Mouse (Mus musculus): ENCODE results near the gene Chsy1.

Gene Chsy1

DNA sequence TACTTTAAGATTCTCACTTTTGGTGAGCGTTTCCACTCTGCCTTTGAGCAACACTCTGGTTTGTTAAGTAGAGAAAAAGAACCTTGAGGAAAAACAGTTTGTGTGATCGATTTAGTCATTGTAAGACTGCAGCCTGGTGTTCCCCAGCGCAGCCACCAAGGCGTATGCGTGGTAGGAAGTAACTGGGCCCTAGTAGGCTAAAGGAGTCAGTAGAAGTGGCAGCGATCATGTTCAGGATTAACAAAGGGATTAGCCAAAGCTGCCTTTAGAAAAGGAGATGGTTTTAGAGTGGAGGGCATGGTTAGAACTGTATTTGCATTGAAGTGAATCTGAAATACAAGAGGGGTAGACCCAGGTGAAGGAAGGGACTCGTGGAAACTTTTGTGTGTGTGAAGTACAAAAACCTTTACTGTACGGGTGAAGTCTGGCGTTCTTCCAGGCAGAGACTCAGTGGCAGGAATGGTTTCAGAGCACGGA is 1.4 kb downstream of the Chsy1 start:
- no peak for DNase-seq

DNA sequence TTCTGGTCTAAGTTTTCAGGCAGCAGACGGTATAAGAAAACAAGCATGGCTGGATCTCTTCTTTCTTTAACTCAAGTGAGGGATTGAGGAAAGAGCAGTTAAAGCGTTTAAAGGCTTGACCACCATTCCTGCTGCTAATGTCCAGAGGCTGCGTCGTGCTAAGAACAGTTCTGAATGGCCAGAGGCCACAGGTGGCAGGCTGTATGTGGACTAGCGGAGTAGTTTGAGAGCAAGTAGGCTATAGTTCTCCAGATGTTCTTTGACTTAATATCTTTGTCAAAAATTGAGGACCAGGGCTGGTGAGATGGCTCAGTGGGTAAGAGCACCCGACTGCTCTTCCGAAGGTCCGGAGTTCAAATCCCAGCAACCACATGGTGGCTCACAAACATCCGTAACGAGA is 1.9 kb downstream of the Chsy1 start:
- no peak for DNase-seq

DNA sequence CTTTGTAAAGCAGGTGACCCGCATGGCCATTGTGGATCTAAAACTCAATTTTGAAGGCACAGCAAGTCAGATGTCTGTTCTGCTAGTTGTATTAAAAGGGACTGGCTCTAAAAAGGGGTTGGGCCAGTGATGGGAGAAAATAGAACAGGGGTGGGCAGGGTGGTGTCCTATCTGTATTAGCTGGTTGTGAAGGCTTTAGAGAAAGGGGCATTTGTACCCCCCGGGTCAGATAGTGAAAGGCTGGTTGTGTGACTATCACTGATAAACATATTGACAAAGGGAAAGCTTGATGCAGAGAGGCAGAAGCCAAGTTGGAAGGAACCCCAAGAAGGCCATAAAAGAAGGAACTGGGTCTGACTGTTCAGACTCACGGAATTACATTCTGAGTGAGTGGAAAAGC is 4.2 kb downstream of the Chsy1 start:
- no peak for DNase-seq

DNA sequence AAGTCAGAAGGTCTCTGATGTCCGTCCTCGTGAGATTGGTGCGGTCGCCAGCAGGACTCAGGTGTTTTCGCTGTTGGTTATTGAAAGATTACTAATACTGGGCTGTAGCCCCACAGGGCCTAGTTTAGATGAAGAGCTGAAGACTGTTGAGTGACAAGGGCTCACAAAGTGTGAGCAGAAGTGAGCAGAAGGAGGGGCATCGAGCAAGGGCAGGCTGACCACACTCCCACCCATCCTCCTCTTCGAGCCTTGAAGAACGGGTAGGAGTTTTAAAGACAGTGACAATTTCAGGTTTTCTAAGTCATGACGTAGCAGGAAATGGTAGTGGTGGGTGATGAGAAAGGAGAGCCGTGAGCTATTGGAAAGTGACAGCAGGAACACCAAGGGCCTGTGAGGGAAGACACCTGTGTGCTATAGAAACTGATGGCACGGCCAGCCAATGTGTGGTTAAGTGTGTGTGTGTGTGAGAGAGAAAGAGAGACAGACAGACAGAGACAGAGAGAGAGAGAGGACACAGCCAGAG is 6.6 kb downstream of the Chsy1 start:
- no peak for DNase-seq

DNA sequence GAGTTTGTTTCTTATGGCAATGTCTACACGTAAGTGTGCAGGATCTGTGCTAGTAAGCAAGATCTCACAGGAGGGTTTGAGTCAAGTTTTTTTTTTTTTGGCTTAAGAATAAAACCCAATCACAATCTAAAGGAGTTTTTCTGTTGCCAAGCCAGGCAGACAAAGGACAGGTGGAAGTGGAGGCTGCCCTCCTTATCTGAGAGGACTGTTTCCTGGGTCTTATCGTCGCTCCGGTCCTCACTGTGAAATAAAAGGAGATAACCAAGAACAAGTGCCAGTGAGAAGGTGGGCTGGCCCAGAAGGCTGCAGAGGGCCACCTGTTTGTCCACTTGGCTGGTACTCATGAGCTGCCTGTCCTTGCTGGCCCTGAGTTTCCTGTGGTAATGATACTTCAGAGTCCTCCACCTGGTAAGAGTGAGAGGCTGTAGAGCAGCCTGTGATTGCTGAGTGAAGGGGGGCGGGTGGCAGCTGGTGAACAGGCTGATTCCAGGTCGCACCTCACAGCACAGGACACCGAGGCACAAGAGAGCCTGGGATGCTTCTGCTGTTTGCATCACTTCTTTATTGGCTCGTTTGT is 7.7 kb downstream of the Chsy1 start:
- no peak for DNase-seq

DNA sequence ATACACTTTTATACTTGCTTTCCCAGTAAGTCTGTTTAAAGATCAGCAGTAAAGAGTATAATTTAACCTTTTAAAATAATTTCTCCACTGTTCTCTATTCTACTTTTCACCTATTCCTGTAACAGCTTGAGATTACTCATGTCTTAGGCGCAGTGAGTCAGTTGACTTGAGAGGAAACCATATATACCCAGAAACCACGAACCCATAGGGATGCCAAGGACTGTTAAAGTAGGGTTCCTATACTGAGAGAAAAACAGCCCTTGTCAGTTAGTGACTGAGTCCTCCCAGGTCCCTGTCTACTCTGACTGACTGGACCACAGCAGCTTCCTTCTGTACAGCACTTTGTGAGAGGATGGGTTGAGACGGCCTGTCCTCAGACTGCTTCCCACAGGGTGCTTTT is 8.7 kb downstream of the Chsy1 start:
- DNase-seq: no peak

DNA sequence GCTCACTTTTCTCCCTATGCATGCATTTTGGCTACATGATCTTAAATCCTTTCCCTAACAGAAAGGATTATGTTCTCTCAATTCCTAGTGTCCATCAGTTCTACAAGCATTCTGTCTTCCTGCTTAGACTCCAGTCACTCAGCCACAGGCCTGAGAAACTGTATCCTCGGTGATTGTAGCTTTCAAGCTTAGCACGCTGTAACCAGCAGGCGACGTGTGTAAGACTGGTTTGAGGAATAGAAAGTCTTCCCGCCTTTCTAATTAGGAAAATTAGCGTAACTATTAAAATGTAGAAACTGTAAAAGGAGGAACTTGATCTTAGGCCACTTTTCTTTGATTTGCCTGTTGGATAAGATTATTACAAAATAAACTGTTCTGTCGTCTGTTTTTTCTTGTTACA is 9.5 kb downstream of the Chsy1 start:
- no peak for DNase-seq

DNA sequence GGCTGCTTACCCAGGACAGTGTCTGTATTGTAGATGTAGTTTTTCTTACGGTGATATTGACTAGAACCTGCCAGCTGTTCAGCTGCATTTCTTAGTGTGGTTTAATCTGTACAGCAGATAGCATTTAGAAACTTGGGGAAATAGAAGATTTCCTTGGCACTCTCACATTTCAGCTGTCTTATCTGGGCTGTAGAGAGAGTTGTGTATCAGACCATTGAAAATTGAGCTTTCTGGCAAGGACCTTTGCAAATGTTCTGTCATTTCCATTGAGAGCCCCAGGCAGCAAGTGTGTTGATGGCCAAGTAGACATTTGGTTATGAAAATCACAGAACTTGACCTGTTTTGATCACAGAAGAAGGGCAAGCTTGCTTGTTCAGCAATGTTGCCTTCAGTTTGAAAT is 10.8 kb downstream of the Chsy1 start:
- DNase-seq: peak; percentile 37

DNA sequence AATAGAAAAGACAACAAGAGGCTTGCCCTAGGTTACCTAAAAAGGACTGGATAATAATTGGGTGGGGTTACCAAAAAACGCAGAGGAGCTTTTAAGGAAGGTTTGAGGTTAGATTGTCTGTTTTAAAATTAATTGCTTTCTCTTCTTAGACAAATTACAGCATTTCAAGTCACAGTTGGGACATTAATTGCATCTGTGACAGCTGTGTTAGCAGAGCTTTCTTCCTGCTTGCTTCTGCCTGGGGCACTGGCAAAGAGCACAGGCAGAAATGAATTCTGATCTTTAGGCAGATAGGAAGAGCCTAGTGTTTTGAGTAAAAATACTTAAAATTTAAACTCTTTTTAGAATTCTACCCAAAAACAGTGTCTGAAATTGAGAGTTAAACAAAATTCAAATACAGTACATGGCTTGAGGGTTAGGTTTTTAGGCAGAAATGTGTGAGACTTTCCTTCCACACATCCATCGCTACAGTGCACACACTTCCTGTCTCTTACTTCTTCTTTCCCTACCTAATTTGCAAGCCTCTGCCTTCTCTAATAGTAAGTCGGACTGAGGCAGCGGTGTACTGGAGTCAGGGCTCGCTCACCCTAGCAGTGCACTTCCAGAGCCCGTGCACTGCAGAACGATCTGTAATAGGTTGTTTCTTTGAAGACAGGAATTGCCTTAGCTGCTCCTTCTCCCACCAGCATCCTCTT is 11.5 kb downstream of the Chsy1 start:
- DNase-seq: no peak

DNA sequence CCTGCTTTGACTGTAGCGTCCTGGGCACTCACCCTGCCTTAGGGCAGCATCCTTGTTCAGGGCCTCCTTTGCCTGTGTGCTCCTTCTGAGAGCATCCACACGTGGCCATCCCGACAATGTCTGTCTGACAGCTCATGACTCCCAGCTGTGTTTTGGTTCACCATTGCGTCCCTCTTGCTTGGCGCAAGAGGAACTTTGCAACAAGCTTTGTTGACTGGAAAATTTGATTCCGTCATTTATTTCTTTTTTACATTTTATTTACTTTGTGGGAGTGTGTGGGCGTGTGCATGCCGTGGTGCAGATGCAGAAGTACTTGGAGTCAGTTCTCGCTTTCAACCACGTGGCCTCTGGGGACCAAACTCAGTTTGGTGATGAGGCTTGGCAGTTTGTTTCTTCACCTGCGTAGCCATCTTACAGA is 15.2 kb downstream of the Chsy1 start:
- DNase-seq: no peak

DNA sequence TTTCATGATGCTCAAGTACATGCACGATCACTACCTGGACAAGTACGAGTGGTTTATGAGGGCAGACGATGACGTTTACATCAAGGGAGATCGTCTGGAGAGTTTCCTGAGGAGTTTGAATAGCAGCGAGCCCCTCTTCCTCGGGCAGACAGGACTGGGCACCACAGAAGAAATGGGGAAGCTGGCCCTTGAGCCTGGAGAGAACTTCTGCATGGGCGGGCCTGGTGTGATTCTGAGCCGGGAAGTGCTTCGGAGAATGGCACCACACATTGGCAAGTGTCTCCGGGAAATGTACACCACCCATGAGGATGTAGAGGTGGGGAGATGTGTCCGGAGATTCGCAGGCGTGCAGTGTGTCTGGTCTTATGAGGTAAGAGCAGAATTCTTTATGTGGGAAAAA is 16.1 kb downstream of the Chsy1 start:
- DNase-seq: no peak

DNA sequence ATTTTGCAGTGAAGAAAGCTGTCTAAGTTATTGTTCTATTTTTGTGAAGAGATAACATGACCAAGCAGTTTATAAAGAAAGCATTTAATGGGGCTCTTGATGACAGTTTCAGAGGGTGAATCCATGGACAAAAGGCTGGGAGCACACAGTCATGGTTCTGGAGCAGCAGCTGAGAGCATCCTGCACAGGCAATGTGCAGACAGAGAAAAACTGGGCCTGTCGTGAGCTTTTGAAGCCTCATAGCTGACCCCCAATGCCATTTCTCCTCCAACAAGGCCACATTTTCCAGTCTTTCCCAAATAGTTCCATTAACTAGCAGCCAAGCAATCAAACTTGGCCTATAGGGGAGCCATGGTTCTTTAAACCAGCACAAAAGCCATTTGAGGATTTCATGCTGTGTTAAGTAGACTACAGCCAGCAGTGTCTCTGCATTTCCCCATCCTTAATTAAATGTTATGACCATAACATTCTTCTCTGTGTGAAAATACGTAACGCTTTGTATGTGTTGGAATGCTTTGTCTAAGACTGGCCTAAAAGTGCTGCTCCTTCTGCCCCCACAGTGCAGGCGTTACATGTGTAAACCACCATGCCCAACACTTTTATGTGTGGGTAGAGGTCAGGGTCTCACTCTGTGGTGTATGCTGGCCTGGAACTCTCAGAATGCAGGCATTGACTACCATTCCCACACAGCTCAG is 18.8 kb downstream of the Chsy1 start:
- DNase-seq: no peak

DNA sequence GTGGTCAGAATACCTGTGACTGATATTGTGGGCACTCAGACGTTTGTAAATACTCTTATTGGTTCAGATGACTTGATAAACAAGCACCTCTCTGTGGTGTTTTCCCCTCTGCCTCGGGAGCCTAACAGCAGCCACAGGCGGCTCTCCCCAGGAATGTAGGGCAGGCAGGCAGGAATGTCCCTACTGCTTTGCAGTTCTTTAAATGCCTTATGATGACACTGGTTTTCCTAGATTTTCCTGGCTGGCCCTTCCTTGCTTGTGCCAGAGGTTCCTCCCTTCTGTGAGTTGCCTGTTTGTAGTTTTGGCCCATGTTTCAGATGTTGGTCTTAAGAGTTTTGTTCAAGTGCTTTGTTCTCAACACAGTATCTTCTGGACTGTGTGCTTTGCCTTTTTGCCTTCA is 19.5 kb downstream of the Chsy1 start:
- no peak for DNase-seq

DNA sequence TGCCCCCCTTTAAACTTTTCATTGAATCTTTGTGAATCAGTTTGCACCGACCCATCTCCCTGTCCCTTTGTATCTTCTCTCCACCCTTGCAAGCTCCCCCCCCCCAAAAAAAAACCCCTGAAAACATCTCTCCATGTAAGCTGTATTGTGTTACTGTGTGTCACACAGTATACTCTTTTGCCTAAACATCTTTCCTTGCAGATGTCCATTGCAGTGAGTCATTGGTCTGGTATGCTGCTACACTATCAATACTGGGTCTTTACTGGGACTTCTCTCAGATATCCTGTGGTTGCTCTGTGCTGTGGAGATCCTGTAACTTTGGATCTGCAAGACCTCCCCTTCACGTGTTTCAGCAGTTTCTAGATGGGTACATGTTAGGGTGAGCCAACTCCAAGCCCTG is 21.0 kb downstream of the Chsy1 start:
- DNase-seq: no peak

DNA sequence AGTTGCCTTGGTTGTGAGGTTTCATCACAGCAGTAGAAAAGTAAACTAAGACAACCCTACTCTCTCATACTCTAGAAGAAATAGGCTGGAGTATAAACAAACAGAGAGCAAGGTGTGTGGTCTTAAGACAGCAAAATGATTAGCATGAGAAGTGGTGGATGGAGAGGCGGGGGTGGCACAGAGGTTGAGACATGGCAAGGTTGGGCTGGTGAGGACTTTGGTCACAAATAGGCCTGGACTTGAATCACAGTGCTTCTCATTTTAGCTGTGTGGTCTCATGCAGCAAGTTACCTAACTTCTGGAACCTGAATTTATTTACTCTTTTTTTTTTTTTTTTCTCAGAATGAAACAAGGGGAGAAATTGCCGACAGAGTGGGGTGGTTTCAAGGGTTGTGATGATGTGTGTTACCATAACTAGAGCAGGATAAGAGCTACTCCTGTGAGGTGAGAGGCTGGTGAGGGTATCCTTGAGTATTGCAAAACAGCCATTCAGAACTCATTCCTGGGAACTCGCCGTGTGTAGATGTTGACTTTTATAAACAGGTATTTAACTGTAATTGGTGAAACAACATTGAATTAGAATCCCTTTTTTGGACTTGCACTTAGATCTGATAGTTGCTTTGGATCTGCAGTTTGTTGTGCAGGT is 22.6 kb downstream of the Chsy1 start:
- DNase-seq: no peak

DNA sequence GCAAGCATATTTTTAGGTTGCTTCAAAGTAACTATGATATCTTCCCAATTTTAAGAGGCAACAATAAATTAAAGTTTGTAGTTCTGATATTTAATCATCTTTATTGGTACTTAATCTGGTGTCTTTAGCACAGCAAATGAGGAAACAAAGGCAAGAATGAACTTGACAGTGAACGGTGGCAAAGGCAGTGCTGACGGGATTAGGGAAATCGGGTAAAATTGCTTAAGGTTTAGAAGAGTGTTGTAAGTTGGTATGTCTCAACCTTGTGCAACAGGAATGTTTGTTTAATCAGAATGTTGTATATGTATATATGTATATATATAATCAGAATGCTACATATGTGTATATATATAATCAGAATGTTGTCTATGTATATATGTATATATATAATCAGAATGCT is 24.8 kb downstream of the Chsy1 start:
- DNase-seq: no peak

DNA sequence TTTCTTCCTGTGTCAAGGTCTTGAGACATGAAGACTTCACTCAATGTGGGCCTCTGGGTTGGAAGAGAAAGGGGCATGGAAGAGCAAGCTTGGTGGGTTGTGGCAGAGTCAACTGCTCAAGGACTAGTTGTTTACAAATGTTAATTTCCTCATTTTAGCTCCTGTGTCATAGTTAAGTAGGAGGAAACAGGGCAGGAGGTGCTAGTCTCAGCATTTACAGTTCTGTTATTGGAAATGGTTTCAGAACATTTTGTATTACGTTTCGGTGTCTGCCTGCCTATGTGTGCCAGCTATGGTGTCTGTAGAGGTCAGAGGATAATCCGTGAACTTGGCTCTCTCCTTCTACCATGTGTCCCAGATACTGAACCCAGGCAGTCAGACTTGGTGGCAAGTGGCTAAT is 26.3 kb downstream of the Chsy1 start:
- no peak for DNase-seq

DNA sequence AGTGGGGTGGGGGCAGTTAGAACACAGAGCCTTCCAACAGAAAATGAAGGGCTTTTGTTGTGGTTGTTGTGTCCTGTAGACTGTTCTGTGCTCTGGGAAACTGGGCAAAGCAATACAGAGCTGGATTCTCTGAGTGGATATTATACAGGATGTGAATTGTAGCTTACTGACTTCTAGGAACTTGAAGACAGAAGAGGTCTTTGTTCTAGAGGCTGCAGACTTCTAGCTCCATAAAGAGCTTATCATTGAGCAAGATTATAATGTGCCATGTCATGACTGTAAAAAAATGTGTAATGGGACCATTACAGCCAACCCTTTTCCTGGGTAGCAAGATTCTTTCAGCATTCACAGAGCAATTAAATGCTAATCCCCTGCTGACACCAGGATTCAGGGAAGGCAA is 26.9 kb downstream of the Chsy1 start:
- no peak for DNase-seq

DNA sequence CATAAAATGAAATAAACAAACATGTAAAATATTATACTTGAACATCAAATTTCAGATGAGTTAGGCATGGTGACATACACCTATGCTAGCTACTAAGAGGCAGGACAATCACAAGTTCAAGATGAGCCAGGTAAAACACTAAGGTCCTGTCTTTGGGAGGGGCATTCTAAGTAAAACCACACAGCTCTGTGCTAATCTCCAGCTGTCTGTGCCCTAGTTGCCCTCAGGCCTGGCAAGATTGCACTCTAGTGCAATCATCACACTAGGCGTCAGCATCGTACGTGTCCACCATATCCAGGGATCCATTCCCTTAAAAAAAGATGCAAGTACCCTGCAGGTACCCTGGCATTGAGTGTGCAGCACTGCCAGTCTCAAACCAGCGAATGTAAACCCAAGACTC is 28.0 kb downstream of the Chsy1 start:
- DNase-seq: no peak

DNA sequence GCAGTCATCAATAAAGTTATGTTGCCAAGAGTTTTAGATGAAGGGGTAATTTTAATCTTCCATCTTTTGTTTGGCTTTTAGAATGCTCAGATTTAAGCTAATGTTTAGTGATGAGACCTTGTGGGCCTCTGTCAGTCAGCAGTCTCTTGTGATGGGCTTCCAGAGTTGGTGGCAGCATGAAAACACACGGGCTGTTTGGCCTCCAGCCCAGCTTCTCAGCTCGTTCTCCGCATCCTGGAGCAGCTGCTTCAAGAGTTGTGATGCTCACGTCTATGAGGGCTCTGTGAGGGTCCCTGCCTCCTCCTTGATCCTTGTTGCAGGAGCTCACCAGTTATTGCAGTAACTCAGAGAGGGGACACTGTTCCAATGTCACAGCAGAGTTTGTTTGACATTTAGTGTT is 29.0 kb downstream of the Chsy1 start:
- no peak for DNase-seq

DNA sequence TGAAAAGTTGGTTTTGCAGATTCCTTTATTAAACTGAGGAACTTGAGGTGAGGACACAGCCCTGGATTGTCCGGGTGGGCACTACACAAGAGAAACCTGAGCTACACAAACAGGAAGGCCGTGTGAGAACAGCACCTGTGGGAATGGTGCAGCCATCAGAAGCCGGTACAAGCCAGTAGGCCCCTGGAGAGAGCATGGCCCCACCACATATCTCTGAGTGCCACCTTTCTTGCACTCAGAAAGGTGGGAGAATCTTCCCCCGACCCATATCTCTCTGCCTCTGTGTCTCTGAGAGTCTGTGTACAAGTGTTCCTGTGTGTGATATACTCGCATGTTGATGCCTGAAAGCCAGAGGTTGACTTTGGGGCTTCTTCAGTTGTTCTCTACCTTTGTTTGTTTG is 29.6 kb downstream of the Chsy1 start:
- DNase-seq: no peak

DNA sequence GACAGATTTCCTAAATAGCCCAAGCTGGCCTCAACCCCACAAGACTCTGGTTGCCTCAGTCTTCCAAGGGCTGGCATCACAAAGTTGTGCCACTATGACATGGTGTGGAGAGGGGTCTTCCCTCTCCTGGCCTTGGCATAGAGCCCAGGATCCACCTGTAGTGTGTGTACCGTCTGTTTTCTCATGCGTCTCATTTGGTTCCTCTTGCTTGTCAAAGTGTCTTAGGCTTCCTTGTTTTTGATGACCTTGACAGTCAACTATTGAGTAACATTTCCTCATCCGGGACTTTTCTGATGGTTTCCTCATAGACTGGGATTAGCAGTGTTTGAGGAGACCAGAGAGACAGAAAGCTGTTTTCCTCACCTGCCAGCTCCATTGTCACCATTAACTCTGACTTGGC is 30.8 kb downstream of the Chsy1 start:
- DNase-seq: no peak

DNA sequence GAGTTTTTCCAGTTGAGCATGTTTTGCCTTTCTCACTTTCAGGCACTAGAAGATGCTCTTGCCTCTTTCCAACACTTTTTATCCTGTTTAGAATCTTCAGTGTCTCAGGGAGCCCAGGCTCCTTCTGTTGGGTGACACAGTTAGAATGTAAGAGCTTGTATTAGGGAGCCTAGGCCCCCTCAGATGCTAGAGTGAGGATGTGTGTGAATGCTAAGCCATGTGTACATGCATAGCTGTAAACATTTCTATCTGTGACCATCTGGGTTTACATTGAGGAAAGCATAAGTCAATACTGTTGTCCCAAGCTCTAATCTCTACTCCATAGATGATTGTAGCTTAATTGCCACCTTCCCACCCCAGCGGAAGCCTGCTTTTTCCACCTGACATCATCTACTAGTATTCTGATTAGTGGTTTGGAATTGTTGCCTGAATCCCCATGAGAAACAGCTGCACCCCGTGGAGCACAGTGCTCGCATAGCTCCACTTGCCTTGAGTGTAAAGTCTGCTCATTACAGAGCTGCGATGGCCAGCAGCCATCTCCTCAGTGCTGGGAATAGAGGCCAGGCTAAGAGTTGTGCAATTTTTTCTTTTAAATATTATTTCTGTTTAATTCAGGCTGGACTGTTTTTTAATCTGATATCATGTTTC is 31.7 kb downstream of the Chsy1 start:
- DNase-seq: no peak

Measured in cerebellum, adult 8-10 months (tissue).